Mouse (Mus musculus) right cerebral cortex, postnatal 10 days (tissue): Measurements from ENCODE around the gene Naa11.
A peak's percentile ranks its signal among the peaks of the same experiment; 100 is the strongest.

Experiments used
- DNase-seq, 2 experiments: peaks; one replicate each; pipeline ENCODE4 v3.0.0; 2021; ENCODE audit warnings: low spot score in 2 of 2

Naa11 gene

GRCm38 (mm10) chr5:97392160-97392559 lies at the start of gene Naa11:
Naa11 (minus strand) TSS chr5:97392379.
- no peak for DNase-seq

- DNase-seq: no peak
Measured at GRCm38 (mm10) chr5:97432512-97432911, 40.3 kb upstream of the Naa11 start.

- DNase-seq: no peak
Measured at GRCm38 (mm10) chr5:97429976-97430375, 37.8 kb upstream of the Naa11 start.

- DNase-seq: no peak
Measured at GRCm38 (mm10) chr5:97421669-97422068, 29.5 kb upstream of the Naa11 start.

- no peak for DNase-seq
Measured at GRCm38 (mm10) chr5:97417185-97417584, 25.0 kb upstream of the Naa11 start.

GRCm38 (mm10) chr5:97415837-97416236 lies 23.7 kb upstream of the Naa11 start:
- peak in 1 of 2 experiments; percentile 42 for DNase-seq

GRCm38 (mm10) chr5:97413716-97414115 lies 21.5 kb upstream of the Naa11 start:
- no peak for DNase-seq

GRCm38 (mm10) chr5:97410190-97410589 lies 18.0 kb upstream of the Naa11 start:
- DNase-seq: no peak

- DNase-seq: no peak
Measured at GRCm38 (mm10) chr5:97409234-97409704, 17.1 kb upstream of the Naa11 start.

- DNase-seq: no peak
Measured at GRCm38 (mm10) chr5:97401042-97401441, 8.9 kb upstream of the Naa11 start.

GRCm38 (mm10) chr5:97397585-97397984 lies 5.4 kb upstream of the Naa11 start:
- no peak for DNase-seq

- peak; percentile 45 to 62 for DNase-seq
Measured at GRCm38 (mm10) chr5:97387622-97388021, 4.6 kb downstream of the Naa11 start.

- no peak for DNase-seq
Measured at GRCm38 (mm10) chr5:97384399-97384798, 7.8 kb downstream of the Naa11 start.

- no peak for DNase-seq
Measured at GRCm38 (mm10) chr5:97382548-97383222, 9.5 kb downstream of the Naa11 start.

- no peak for DNase-seq
Measured at GRCm38 (mm10) chr5:97379976-97380375, 12.2 kb downstream of the Naa11 start.

GRCm38 (mm10) chr5:97364781-97365180 lies 27.4 kb downstream of the Naa11 start:
- DNase-seq: no peak

- DNase-seq: no peak
Measured at GRCm38 (mm10) chr5:97364252-97364651, 27.9 kb downstream of the Naa11 start.

- no peak for DNase-seq
Measured at GRCm38 (mm10) chr5:97362539-97362938, 29.6 kb downstream of the Naa11 start.

- peak; percentile 28 to 43 for DNase-seq
Measured at GRCm38 (mm10) chr5:97359104-97359503, 33.1 kb downstream of the Naa11 start.

- no peak for DNase-seq
Measured at GRCm38 (mm10) chr5:97356135-97356534, 36.0 kb downstream of the Naa11 start.

- DNase-seq: no peak
Measured at GRCm38 (mm10) chr5:97355152-97355551, 37.0 kb downstream of the Naa11 start.

- no peak for DNase-seq
Measured at GRCm38 (mm10) chr5:97348760-97349159, 43.4 kb downstream of the Naa11 start.

GRCm38 (mm10) chr5:97348310-97348709 lies 43.9 kb downstream of the Naa11 start:
- no peak for DNase-seq

GRCm38 (mm10) chr5:97345732-97346253 lies 46.4 kb downstream of the Naa11 start:
- DNase-seq: peak; percentile 44 to 47
